Mouse (Mus musculus) kidney, adult 18-20 months (tissue): ENCODE data around the gene Rtn4rl1.

Experiments used
- DNase-seq: peaks from one replicate; pipeline ENCODE4 v3.0.0; 2021

The Rtn4rl1 gene

DNA sequence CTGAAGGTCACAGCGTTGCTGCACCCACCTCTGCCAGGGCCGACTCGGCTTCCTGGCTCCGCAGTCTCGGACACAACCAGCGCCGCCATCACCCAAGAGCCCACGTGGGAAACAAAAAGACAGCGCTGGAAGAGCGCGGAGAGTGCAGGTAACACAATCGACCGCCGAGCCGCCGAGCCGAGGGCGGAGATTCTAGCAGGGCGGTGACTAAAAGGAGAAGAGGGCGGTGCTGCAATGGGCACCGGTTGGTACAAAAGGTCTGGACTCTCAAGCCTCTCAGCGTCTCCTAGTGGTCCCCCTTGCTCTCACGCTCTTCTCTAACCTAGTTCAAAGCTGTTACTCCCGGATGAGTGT is 3.2 kb upstream of the Rtn4rl1 start:
- peak; percentile 83 for DNase-seq

DNA sequence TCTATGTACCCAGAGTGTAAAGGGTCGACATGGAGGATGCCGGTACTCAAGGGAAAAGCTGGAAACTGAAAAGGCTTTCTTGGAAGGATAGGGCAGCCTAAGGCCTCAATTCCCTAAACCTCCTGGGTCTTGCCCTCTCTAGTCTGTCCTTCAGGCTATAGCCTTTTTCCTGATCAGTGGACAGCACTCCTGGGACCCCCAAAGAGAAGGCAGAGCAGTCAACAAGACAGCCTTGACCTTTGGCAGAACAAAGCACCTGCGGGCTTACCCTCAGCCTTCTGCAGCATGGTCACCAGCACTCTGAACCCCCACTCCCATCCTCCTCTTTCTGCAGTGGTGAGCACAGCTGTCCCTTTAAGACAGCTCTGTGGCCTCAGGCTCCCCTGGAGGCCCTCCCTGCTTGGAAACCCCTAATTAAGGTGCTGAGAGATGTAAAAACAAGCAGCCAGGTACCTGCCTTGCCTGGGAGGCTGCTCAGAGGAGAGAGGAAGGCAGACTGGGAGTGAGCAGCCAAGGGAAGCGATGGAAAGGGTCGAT is 2.6 kb upstream of the Rtn4rl1 start, which contains the start of gene Dph1:
Gene Dph1 (minus strand): TSS at position 337 of the 537 bp plus-strand sequence.
- no peak for DNase-seq

DNA sequence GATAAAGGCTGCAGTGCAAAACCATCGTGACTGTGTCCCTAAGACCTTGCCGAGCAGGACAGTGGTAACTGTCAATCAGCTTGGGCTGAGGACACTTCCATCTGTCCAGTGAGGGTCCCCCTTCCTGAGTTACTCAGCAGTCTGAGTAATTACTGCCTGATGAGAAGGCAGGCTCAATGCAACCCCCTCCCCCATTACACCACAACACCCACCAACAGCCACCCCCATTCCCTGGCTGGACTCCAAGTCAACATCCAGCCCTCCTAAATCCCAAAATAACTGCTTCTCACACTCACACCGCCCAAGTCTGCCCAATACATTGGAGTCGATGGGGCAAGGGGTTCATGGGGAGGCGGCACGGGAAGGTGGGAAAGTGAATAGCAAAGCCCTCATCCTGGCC is 1.7 kb upstream of the Rtn4rl1 start:
- no peak for DNase-seq

DNA sequence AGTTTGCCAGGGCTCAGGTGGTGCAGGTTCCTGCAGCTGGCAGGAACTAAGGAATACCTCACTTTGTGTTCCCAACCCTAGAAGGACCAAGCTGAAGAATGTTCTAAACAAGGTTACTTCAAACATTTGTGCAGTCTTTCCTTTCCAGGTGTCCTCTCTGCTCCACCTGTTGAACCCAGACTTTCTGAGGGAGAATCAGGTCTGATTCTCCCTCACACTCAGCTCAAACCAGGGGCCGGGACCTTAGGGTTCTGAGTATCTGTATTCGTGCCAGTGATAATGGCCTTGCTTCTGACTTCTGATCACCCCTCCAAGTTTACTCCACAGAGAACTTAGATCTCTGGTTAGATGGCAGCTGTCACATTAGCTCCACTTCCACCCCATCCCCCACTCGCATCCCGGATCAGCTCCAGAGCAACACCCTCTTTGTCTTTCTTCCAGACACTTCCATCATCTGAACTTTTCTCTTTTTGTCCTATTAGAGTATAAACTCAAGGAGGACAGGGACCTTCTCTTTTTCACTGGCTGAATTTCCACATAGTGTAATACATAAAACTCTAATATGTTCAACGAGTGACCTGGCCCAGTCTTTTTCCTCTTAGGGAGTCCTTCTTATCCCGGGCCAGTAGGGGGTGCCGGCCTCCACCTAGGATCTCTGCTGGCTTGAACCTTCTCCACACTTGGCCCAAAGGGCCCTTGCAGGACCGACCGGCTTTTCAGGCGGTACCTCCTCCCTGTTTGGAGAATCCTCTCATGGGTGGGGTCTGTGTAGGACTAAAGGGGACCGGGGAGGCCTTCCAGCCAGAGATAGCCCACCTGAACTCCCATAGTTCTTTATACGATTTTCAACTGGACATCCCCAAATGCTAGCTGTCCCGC is 1.0 kb upstream of the Rtn4rl1 start:
- DNase-seq = peak; percentile 82

DNA sequence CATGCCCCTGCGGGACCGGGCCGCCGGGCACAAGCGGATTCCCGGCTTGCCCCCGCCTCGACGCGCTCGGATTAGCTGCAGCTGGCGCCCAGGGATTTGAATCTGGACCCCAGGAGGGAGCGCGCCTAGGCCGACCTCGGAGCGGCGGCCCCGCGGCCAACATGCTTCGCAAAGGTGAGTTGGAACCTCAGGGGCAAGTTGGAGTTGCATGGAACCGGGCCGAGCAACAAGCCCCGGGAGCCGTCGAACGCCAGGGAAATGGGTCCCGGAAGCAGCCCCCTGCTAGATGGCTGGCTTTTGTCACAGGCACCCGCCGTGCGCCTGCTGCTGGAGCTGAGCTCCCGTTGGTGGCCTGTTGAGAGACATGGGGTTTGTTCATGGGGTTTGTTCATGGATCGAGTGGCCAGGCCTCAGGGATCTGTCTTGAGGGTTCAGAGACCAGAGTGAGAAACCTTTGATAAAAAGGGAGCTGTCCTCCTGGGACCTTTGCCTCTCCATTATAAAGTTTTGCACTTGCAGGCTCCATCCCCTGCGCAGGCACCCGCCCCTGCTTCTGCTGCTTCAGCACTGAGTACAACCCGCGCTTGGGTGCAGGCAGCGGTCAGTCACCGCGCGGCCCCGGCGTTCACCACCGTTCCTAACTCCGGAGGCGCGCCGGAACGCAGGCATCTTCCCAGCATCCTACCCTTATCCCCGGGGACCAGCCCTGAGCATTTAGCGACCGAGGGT is 702 bp downstream of the Rtn4rl1 start:
- DNase-seq = peak; percentile 63

DNA sequence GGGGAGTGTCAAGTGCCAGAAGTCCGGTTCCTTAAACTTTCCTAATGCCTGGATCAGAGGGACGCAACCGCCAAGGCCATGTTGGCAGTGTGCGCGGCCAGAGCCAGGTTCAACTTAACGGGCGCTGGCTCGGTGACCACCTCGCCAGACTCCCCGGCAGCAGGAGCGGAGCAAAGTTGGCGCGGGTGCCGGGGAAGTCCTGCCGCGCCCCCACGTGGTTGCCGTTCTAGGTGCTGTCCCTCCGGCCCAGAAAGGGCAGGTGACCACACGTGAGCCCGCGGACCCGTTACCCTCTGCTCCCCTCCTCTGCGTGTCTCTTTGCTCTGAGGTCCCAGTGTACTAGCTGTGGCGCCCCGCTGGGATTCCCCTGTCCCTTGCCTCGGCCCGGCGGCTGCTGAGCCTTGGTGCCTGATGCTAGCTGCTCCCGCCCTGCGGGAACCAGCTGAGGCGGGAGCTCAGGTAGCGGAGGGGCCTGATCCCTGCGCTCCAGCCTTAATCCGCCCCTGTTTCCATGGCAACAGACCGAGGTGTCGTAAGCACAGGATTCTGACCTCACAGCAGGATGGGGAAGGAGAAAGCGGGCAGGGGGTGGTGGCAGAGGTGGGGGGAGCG is 1.4 kb downstream of the Rtn4rl1 start:
- DNase-seq = peak; percentile 78

DNA sequence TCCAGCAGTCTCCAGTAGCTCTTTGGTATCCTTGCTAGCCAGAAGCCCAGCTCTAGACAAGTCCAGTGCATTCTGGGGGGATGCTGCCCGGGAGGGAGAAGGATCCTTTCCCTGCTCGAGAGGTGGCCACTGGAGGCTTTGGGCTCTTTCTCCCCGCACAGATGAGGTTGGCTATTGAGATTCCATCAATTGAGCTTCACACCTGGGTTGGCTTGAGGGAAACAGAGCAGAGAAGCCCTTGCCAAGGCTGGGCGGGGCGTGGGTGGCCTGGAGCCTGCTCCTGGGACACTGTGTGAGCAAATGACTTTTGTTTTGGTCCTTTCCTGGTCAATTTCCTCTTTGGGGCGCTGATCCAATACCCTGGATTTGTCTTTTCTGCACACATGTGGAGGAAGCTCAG is 2.5 kb downstream of the Rtn4rl1 start:
- no peak for DNase-seq

DNA sequence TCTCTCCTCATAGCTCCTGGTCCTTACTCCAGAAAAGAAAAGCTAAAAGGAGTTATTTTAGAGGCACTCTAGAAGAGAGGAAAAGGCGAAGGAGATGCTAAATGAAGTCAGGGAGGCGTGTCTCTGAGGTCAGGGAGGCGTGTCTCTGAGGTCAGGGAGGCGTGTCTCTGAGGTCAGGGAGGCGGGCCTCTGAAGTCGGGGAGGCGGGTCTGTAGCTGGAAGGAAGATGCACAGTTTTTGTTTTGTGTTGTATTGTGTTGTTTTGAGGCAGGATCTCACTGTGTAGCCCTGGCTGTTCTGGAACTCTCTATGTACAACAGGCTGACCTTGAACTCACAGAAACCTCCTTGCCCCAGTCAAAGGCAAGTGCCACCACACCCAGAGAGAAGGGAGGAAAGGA is 4.4 kb downstream of the Rtn4rl1 start:
- no peak for DNase-seq

DNA sequence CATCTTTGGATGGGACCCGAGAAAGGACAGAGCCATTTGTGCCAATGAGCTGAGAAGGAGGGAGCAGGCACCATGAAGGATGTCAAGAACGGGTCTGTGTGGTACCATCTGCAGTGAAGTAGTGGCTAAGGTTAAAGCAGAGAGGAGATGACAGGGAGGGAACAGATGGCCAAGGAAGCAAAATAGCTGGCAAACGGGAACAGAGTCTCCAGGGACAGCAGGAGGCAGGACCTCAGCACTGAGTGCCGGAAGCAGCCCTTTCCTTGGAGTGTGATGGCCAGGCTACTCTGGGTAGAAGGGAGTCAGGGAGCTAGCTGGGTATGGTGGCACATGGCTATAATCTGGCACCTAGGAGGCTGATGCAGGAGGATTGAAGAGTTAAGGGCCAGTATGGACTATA is 5.2 kb downstream of the Rtn4rl1 start:
- no peak for DNase-seq

DNA sequence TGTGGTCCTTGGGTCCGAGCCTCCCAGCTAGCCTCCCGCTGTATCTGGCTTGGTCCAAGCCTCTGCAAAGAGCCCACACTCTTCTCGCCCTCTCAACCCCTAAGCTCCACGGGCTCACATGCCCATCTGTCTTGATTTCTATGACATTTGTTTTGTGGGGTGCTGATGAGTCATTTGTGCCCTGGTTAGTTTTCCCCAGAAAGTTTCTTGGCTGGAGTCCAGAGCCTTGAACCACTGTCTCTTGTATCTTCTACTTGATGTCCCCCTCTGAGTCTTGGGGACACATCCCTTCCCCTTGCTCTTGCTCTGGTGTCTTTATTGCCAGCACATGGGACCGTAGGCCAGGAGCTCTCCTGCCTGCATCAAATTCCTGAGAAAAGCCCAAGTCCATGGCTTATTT is 6.4 kb downstream of the Rtn4rl1 start:
- DNase-seq = no peak

DNA sequence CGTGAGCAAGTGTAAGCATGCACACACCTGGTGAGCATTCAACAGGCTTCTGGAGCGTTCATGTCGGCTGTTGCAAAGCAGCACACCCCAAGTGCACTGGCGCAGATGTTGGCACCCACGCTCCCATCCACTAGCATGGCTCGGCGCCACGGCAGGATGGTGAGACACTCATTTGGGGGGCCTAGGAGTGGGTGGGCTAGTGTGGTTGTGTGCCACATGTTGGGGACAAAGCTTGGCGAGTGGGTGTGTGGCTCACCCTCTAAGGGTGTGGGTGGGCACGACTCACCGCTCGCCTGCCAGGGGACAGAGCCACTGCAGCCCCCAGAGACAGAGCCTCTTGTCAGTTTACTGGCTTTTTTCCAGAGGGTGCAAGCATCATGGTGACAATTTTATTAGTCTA is 7.4 kb downstream of the Rtn4rl1 start:
- DNase-seq = no peak

DNA sequence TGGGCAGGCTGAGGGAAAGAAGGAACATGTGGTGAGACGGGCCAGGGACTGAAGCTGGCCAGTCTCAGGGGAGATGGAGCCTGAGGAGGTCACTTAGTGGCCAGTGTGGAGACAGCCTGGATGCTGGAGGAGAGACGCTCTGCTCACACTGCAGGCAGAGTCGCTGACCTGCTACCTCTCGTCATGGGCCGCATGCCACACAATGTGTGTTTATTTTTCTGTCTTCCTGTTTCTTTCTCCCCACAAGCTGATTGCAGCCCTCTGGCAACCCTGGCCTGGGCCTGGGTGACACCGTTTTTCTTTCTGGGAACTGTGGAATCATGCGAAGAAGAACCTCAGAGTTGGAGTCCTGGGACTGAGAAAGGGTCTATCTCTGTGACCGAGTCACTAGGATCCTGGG is 8.1 kb downstream of the Rtn4rl1 start:
- no peak for DNase-seq

DNA sequence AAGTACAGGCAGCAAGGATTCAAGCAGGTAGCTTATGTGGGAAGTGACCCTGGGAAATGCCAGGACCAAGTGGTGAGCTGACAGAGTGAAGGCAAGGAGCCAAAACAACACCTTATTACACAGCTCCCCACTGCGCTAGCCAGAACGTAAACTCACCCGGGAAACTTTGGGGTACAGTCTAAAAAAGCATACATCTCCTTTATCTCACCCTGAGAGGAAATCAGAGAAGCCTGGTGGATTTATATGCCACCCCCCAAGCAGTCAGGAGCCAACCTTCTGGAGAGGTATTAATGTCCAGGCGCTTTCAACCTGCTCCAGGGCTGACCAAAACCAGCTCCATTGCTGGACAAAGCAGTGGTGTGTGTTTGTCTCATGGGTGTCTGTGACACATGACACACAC is 10.3 kb downstream of the Rtn4rl1 start:
- DNase-seq = no peak

DNA sequence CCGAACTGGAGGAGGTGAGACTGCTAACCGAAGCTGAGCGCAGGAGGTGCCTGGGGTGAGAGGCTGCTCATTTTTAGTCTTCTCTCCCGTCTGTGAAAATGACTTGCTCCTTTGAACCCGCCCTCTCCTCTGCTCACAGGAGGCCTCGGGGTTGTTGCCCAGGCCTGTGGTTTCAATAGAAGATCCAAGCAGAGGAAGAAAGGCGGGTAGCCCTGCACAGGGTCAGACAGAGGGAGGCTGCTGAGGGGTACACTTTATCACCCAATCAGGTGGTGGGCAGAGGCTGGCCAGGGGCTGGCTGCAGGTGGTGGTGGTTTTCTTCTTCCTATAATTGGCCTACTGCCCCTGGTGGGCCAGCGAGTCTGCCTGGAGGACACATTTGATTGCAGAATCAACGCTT is 10.9 kb downstream of the Rtn4rl1 start:
- DNase-seq = no peak

DNA sequence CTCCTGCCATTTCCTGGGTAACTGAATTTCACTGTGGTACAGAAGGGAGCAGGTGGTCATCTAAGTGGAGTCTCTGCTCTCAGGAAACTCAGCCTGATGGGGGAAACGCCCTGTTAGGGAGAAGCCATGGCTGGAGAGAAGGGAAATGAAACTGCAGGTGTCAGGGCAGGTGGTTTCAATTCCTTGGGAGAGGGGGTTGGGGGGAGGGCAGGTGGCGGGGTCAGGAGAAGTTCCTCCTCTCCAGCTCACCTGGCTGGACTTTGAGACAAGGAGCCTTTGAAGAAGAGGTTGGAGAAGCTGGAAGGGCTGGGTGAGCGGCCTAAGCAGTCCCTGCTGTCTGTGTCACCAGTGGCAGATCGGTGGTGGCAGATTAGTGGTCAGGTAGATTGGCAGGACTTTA is 12.8 kb downstream of the Rtn4rl1 start:
- no peak for DNase-seq

DNA sequence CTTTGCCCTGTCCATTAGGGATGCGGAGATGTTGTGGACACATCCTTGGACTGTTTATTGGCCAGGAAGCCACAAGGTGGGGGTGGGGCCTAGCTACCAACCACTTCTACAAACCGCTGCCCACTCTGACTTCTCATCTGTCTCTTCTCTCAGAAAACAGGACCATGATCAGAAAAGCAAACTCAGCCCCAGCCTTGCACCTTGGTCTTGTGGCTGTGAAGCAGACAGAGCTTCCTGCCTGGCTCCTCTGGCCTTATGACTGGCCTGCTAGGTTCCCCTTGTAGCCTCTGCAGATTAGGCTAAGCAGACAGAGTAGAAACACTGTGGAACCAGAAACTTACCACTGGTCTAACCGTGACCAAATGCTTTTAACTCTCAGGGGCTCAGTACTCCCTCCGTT is 15.8 kb downstream of the Rtn4rl1 start:
- DNase-seq = no peak

DNA sequence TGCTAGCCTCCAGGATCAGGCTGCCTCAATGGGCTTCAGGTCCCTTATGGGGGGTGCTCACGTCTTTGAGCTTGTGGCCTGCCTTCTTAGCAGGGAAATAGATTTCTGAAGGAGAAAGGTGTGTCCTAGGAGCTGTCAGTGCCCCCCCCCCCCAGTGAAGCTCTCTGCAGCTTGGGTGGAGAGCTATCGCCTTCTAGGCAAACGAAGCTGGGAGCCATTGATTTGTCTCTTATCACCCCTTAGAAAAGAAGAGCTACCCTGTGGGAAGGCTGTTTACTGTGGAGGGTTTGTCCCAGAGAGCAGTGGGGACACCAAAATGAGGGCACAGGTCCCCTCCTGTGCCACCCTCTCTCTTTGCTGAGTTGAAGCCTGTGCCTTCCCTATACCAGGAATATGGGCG is 16.5 kb downstream of the Rtn4rl1 start:
- no peak for DNase-seq

DNA sequence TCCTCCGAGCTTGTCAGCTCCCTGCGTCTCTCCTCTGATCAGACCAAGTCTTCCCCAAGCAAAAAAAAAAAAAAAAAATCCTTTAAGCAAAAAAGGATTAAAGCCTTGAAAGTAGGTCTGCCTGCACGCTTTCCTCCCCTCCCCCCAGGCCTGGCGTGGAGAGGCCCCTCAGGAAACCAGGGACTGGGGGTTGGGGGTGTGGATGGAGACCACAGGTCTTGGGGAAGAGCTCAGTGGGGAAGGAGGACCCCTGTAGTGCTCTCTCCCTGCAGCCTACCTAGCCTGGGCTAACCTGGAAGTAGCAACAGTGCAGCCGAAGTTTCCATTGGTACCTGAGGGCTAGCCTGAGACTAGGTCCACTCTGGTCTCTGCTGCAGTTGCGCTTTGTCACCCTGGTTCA is 17.2 kb downstream of the Rtn4rl1 start:
- DNase-seq = no peak

DNA sequence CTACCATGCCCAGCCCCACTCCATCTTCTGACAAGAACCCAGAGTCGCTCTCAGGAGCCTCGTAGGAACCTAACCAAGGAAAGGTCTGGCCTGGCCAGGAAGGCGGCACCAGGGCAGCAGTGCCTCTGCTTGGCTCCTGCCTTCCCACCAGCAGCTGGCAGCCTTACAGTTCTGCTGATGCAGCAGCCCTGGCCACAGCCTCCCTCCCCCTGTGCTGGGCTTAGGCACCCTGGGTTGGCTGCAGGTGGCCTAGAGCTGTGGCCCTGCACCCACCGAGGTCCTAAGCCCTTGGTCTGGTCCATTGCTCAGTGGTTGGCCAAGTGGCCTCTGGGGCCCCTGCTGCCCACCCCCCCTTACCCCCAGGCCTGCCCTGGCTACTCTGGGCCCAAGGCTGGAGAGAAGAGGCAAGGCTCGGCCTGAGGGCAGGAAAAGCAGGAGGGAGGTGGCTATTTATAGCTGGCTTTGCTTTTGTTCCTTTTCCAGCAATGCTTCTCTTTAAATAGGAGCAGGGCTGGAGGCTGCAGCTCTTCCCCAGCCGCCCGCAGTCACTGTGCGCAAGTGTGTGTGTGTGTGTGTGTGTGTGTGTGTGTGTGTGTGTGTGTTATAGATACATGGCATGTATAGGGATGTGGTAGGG is 18.6 kb downstream of the Rtn4rl1 start:
- DNase-seq = peak; percentile 68

DNA sequence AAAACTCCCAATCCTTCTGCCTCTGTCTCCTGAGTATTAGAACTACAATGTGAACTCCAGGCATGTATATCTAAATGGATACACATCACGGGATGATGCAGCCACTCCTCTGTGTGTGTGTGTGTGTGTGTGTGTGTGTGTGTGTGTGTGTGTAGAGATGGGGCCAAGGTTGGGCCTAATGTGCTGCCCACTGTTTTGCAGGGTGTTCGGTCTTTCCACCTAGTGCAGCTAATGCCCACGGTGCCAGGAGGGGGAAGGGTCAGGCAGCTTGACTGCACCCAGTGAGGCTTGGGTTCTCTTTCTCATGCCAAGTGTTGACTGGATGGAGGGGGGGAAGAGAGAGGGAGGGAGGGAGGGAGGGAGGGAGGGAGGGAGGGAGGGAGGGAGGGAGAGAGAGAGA is 19.3 kb downstream of the Rtn4rl1 start:
- peak; percentile 63 for DNase-seq

DNA sequence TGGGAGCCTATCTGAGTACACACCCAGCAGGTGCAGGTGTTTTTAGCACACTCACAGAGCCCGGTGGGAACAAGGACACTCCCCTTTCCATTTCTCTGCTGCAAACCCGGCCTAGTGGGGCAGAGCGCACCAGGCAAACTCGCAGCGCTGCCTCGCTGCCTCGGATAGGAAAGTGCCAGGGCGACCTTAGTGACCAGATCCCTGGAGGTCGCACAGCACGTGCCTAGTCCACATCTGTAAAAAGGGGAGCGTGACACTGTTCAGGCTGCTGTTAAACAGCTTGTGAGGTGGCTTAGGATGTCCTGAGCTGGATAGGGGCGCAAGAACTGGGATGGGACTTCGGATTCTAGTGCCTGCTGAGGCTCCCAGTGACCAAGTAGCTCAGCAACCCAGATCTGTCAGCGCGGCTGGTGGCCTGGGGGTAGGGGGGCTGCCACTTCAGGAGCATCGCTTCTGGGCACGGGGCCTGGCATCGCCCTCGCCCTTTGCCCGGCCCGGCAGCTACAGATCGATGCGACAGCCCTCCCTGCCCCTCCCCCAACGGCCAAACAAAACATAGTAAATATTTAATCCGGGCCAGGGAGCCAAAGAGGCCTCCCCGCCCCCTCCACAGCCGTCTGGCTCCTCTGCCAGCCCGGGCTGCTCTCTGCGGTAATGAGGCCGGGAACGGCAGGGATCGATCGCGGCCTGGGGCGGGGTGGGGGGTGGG is 19.9 kb downstream of the Rtn4rl1 start:
- DNase-seq = peak; percentile 94
